ENCODE assay signal across 27 mouse cellular contexts in genomic region chr9:44693071-44693470, GRCm38 (mm10). TPM values are rescaled to one million over a fixed set of nuclear protein-coding genes. Genes with fewer than 3 reads are reported as not detected.
DNase-seq lines count a peak whose midpoint lies in the region; ATAC-seq and TF ChIP-seq lines count a peak whose summit lies in the region.
"Had no signal": no experiment of that assay in that cellular context is flagged by ENCODE, and none has a peak within 500 bp of the region (broad histone marks: within the 10 kb centered on the region; RNA-seq: fewer than 3 reads in every experiment).

No protein-coding gene starts in this region.

- H3K4me2 ChIP-seq in lung, embryonic 15.5 days = no peak overlapping the region
- H3K4me2 ChIP-seq in lung, postnatal 0 days (replicated peaks; ENCODE audit: low read depth, low read length) = no peak overlapping the region
- no peak overlapping the region for H3K4me2 ChIP-seq in forebrain, postnatal 0 days (ENCODE audit: low read depth)
- H3K4me2 ChIP-seq: embryonic facial prominence, embryonic 12.5 days; heart, embryonic 12.5 days; hindbrain, embryonic 14.5 days; intestine, embryonic 15.5 days; limb, embryonic 13.5 days; liver, embryonic 13.5 days; lung, embryonic 14.5 days; midbrain, embryonic 11.5 days had no signal

- WGBS in lung, embryonic 15.5 days = 90% methylated on average over 11 of the region's 11 CpGs
- 81% methylated on average over 11 of the region's 11 CpGs for WGBS in lung, postnatal 0 days
- 10% methylated on average over 11 of the region's 11 CpGs for WGBS in cerebellum, adult 2 months
- WGBS in forebrain, postnatal 0 days = 68% methylated on average over 11 of the region's 11 CpGs

- TF ChIP-seq POLR2A in cerebellum, adult 2 months (IDR thresholded peaks at IDR 0.05; ENCODE audit: borderline replicate concordance, insufficient read depth, low read length) = no peak

- no peaks in the 10 kb centered on the region for H3K9me3 ChIP-seq in lung, embryonic 15.5 days
- H3K9me3 ChIP-seq in lung, postnatal 0 days (ENCODE audit: low read length) = no peaks in the 10 kb centered on the region
- no peaks in the 10 kb centered on the region for H3K9me3 ChIP-seq in forebrain, postnatal 0 days (ENCODE audit: low read length)
- H3K9me3 ChIP-seq: embryonic facial prominence, embryonic 12.5 days; G1E; heart, embryonic 12.5 days; intestine, embryonic 15.5 days; limb, embryonic 13.5 days; liver, embryonic 13.5 days had no signal

- no peak overlapping the region for H3K9ac ChIP-seq in lung, embryonic 15.5 days
- no peak overlapping the region for H3K9ac ChIP-seq in lung, postnatal 0 days (replicated peaks; ENCODE audit: low read depth)
- no peak overlapping the region for H3K9ac ChIP-seq in forebrain, postnatal 0 days
- H3K9ac ChIP-seq: embryonic facial prominence, embryonic 12.5 days; heart, embryonic 12.5 days; hindbrain, embryonic 14.5 days; intestine, embryonic 15.5 days; liver, embryonic 13.5 days; lung, embryonic 14.5 days had no signal

- H3K27ac ChIP-seq in lung, embryonic 15.5 days = peak overlapping the region; percentile 60; the same call in 1 of the 2 replicates
- no peak overlapping the region for H3K27ac ChIP-seq in lung, postnatal 0 days (ENCODE audit: low read length)
- H3K27ac ChIP-seq in cerebellum, adult 2 months (ENCODE audit: insufficient read depth, low read length) = peak overlapping the region; percentile 27; the same call in 1 of the 2 replicates
- no peak overlapping the region for H3K27ac ChIP-seq in forebrain, postnatal 0 days (ENCODE audit: low read depth, low read length)
- H3K27ac ChIP-seq: embryonic facial prominence, embryonic 12.5 days; hindbrain, embryonic 14.5 days; limb, embryonic 13.5 days; liver, embryonic 13.5 days had no signal

- TF ChIP-seq CTCF in lung, postnatal 0 days (IDR thresholded peaks at IDR 0.05) = no peak
- TF ChIP-seq CTCF in cerebellum, adult 2 months (IDR thresholded peaks at IDR 0.05; ENCODE audit: borderline replicate concordance, insufficient read depth, low read depth, low read length) = no peak
- no peak for TF ChIP-seq CTCF in forebrain, postnatal 0 days (IDR thresholded peaks at IDR 0.05; ENCODE audit: low read depth)

- H3K36me3 ChIP-seq in lung, embryonic 15.5 days = peaks cover 51% of the 10 kb centered on the region
- peaks cover 28% of the 10 kb centered on the region; the same call in 1 of the 2 replicates for H3K36me3 ChIP-seq in lung, postnatal 0 days (ENCODE audit: insufficient read depth, low read length)
- peaks cover 64% of the 10 kb centered on the region for H3K36me3 ChIP-seq in forebrain, postnatal 0 days (ENCODE audit: insufficient read depth)

- H3K4me3 ChIP-seq in lung, embryonic 15.5 days = no peak overlapping the region
- H3K4me3 ChIP-seq in lung, postnatal 0 days (ENCODE audit: low read depth, low read length) = no peak overlapping the region
- H3K4me3 ChIP-seq in cerebellum, adult 2 months (replicated peaks; ENCODE audit: insufficient read depth, low read depth, low read length) = no peak overlapping the region
- no peak overlapping the region for H3K4me3 ChIP-seq in forebrain, postnatal 0 days (ENCODE audit: low read depth, low read length)
- H3K4me3 ChIP-seq: embryonic facial prominence, embryonic 12.5 days; erythroblast, embryonic 14.5 days; heart, embryonic 12.5 days; intestine, embryonic 15.5 days; limb, embryonic 13.5 days; liver, embryonic 13.5 days had no signal

- H3K4me1 ChIP-seq in lung, embryonic 15.5 days = peaks cover 14% of the 10 kb centered on the region
- peaks cover 11% of the 10 kb centered on the region; the same call in 1 of the 2 replicates for H3K4me1 ChIP-seq in lung, postnatal 0 days (ENCODE audit: insufficient read depth, low read depth, low read length)
- peaks cover 42% of the 10 kb centered on the region for H3K4me1 ChIP-seq in cerebellum, adult 2 months (ENCODE audit: control insufficient read depth, insufficient read depth, low read length)
- H3K4me1 ChIP-seq in forebrain, postnatal 0 days (ENCODE audit: insufficient read depth) = no peaks in the 10 kb centered on the region
- H3K4me1 ChIP-seq: embryonic facial prominence, embryonic 12.5 days; limb, embryonic 13.5 days had no signal

- no peaks in the 10 kb centered on the region for H3K27me3 ChIP-seq in lung, embryonic 15.5 days
- H3K27me3 ChIP-seq in lung, postnatal 0 days (replicated peaks; ENCODE audit: insufficient read depth, low read length) = no peaks in the 10 kb centered on the region
- H3K27me3 ChIP-seq in cerebellum, adult 2 months (ENCODE audit: control insufficient read depth, insufficient read depth, low read length) = no peaks in the 10 kb centered on the region
- H3K27me3 ChIP-seq in forebrain, postnatal 0 days (ENCODE audit: insufficient read depth, low read length) = no peaks in the 10 kb centered on the region
- H3K27me3 ChIP-seq: embryonic facial prominence, embryonic 12.5 days; heart, embryonic 12.5 days; intestine, embryonic 15.5 days; limb, embryonic 13.5 days; liver, embryonic 13.5 days had no signal

- TF ChIP-seq EP300 in lung, postnatal 0 days (IDR thresholded peaks at IDR 0.05) = no peak

- DNase-seq in lung, postnatal 0 days (ENCODE audit: low spot score) = no peak
- peak; percentile 87 for DNase-seq in brain, adult 2 months (ENCODE audit: low read depth, low spot score)
- DNase-seq in cerebellum, adult 2 months = peak; percentile 66 to 84
- DNase-seq in forebrain, postnatal 0 days = peak; percentile 30
- no peak for DNase-seq in frontal cortex, postnatal 10 days (ENCODE audit: low spot score in 2 of 2)
- DNase-seq in kidney, postnatal 25 days = no peak
- DNase-seq: adrenal gland, postnatal 25 days; heart, postnatal 14 days; layer of hippocampus, postnatal 36 days; liver, embryonic 13.5 days; lung, embryonic 14.5 days; retina, postnatal 1 day; thymus, postnatal 14 days had no signal

- ATAC-seq in lung, embryonic 15.5 days (ENCODE audit: borderline replicate concordance, extremely low read depth, low FRiP score, low TSS enrichment) = no peak
- ATAC-seq in lung, postnatal 0 days = no peak
- ATAC-seq in forebrain, postnatal 0 days = no peak
- ATAC-seq: intestine, embryonic 15.5 days had no signal

RNA-seq across cellular contexts. Expression of gene Treh, which starts 20.0 kb away (rescaled TPM):
- polyA plus RNA-seq in lung, embryonic 15.5 days (2015; fragmentation: Nextera tagmentation; extraction: Ambion mirVana) = not detected in 2 replicates
- not detected in 2 replicates for polyA plus RNA-seq in lung, postnatal 0 days (2015; fragmentation: Nextera tagmentation; extraction: Ambion mirVana)
- polyA plus RNA-seq in cerebellum, adult 2 months (2012; rRNA removed) = not detected in 2 replicates
- not detected in 2 replicates for total RNA-seq in forebrain, postnatal 0 days (2014; rRNA removed)
- polyA plus RNA-seq in forebrain, postnatal 0 days (2015; fragmentation: Nextera tagmentation; extraction: Ambion mirVana) = not detected in 2 replicates
- total RNA-seq: adrenal gland, postnatal 25 days; G1E; granulocyte monocyte progenitor cell, adult 5-6 weeks; heart, postnatal 14 days; layer of hippocampus, adult 18-20 months; layer of hippocampus, postnatal 36 days; left cerebral cortex, postnatal 14 days had no signal
- polyA plus RNA-seq: embryonic facial prominence, embryonic 12.5 days; erythroblast, embryonic 14.5 days; G1E; heart, embryonic 12.5 days; hindbrain, embryonic 14.5 days; intestine, embryonic 15.5 days; kidney, embryonic 14.5 days; limb, embryonic 13.5 days; liver, embryonic 13.5 days; lung, embryonic 14.5 days; midbrain, embryonic 11.5 days; stomach, postnatal 0 days had no signal

RNA-seq across cellular contexts. Expression of gene Phldb1, which starts 41.9 kb away (rescaled TPM):
- 26.6 and 33.2 TPM in 2 replicates for polyA plus RNA-seq in lung, embryonic 15.5 days (2015; fragmentation: Nextera tagmentation; extraction: Ambion mirVana)
- 21.3 and 21.8 TPM in 2 replicates for polyA plus RNA-seq in lung, postnatal 0 days (2015; fragmentation: Nextera tagmentation; extraction: Ambion mirVana)
- 193 and 194 TPM in 2 replicates for polyA plus RNA-seq in cerebellum, adult 2 months (2012; rRNA removed)
- 106 and 129 TPM in 2 replicates for total RNA-seq in forebrain, postnatal 0 days (2014; rRNA removed)
- polyA plus RNA-seq in forebrain, postnatal 0 days (2015; fragmentation: Nextera tagmentation; extraction: Ambion mirVana) = 28.2 and 34.3 TPM in 2 replicates

Comparison
In these comparisons a context has a peak if more than half of its experiments do, and no peak if none do; other contexts are left out.
1. H3K27ac ChIP-seq: peak in lung, embryonic 15.5 days (single experiment) and cerebellum, adult 2 months (single experiment); none in lung, postnatal 0 days (single experiment) and forebrain, postnatal 0 days (single experiment).
2. DNase-seq: peak in brain, adult 2 months (single experiment), cerebellum, adult 2 months (2 of 2) and forebrain, postnatal 0 days (single experiment); none in lung, postnatal 0 days (single experiment), frontal cortex, postnatal 10 days (0 of 2) and kidney, postnatal 25 days (0 of 2).